Mouse (Mus musculus) testis, postnatal 14 days (tissue): Measurements from ENCODE around the gene Ica1l.

ENCODE experiments used
- DNase-seq: peaks from one replicate; pipeline ENCODE4 v3.0.0; 2021; ENCODE audit warnings: low spot score

Ica1l gene

GRCm38 (mm10) chr1:59966171-59966785 is 76.7 kb downstream of the Ica1l start:
- DNase-seq = no peak

GRCm38 (mm10) chr1:59959941-59960340 is 83.0 kb downstream of the Ica1l start:
- DNase-seq = no peak

GRCm38 (mm10) chr1:59957206-59957605 is 85.8 kb downstream of the Ica1l start:
- DNase-seq = no peak

- DNase-seq = no peak
Measured at GRCm38 (mm10) chr1:59947509-59947908, 95.5 kb downstream of the Ica1l start.

- DNase-seq = no peak
Measured at GRCm38 (mm10) chr1:59945969-59946368, 97.0 kb downstream of the Ica1l start.

- no peak for DNase-seq
Measured at GRCm38 (mm10) chr1:59943825-59944224, 99.2 kb downstream of the Ica1l start.

GRCm38 (mm10) chr1:59942057-59942790 is 100.8 kb downstream of the Ica1l start:
- DNase-seq = no peak

GRCm38 (mm10) chr1:59941063-59941462 is 101.9 kb downstream of the Ica1l start:
- DNase-seq = no peak

GRCm38 (mm10) chr1:59932991-59933390 is 110.0 kb downstream of the Ica1l start:
- no peak for DNase-seq
